Mouse (Mus musculus) kidney, embryonic 14.5 days (tissue): Measurements from ENCODE around the gene Rpf2. TPM values are rescaled to one million over a fixed set of nuclear protein-coding genes. Genes with fewer than 3 reads are reported as not detected.

ENCODE experiments used
- ATAC-seq: fragments of 200-750 bp; cut with Nextera tagmentation; 2 replicates; pipeline ENCODE4 v1.8.0; 2017; ENCODE audit warnings: moderate number of reproducible peaks, mild to moderate bottlenecking, moderate TSS enrichment, moderate library complexity; ENCODE audit not compliant: low FRiP score, low TSS enrichment
- H3K27ac ChIP-seq: fragments of 300-500 bp; sonication (generic); 2 replicates; pipeline ENCODE4 v1.5.1; 2014; ENCODE audit warnings: low read depth, mild to moderate bottlenecking, low read length, moderate library complexity, mixed read lengths
- H3K27me3 ChIP-seq: fragments of 300-500 bp; sonication (generic); 2 replicates; pipeline ENCODE4 v1.6.1; 2014; ENCODE audit warnings: mild to moderate bottlenecking, low read length; ENCODE audit not compliant: control insufficient read depth, insufficient read depth
- H3K36me3 ChIP-seq: fragments of 300-500 bp; sonication (generic); 2 replicates; pipeline ENCODE4 v1.6.1; 2014; ENCODE audit warnings: low read length, mixed read lengths; ENCODE audit not compliant: control insufficient read depth, insufficient read depth
- H3K4me1 ChIP-seq: fragments of 300-500 bp; sonication (generic); 2 replicates; pipeline ENCODE4 v1.6.1; 2014; ENCODE audit warnings: low read length, mixed read lengths; ENCODE audit not compliant: control insufficient read depth, insufficient read depth
- H3K4me2 ChIP-seq: fragments of 300-500 bp; sonication (generic); replicated peaks from 2 replicates; pipeline ENCODE4 v1.6.1; 2014; ENCODE audit warnings: low read depth, mild to moderate bottlenecking, low read length
- H3K4me3 ChIP-seq: fragments of 300-500 bp; sonication (generic); 2 replicates; pipeline ENCODE4 v1.5.1; 2014; ENCODE audit warnings: mild to moderate bottlenecking, low read length
- H3K9ac ChIP-seq: fragments of 300-500 bp; sonication (generic); 2 replicates; pipeline ENCODE4 v1.6.1; 2014; ENCODE audit warnings: low read depth, mild to moderate bottlenecking, low read length, moderate library complexity
- H3K9me3 ChIP-seq: fragments of 300-500 bp; sonication (generic); 2 replicates; pipeline ENCODE4 v1.6.1; 2016; ENCODE audit warnings: low read length; ENCODE audit not compliant: control insufficient read depth
- WGBS: fragments of 180-500 bp; shearing (Covaris S2); extraction: QIAGEN DNeasy Blood & Tissue Kit; methylation state at CpG from one replicate; pipeline ENCODE4 v1.1.7; 2014; 5-methylcytosine and 5-hydroxymethylcytosine counted together
- polyA plus RNA-seq: library from polyadenylated mRNA; unstranded; fragments of >200 nt; fragmentation: Nextera tagmentation; extraction: Ambion mirVana; gene quantifications from 2 replicates; pipeline ENCODE4 v1.2.1, GENCODE M21; 2014

The Rpf2 gene
- polyA plus RNA-seq, 1 experiment from 2014 or later = 82.7 TPM

DNA sequence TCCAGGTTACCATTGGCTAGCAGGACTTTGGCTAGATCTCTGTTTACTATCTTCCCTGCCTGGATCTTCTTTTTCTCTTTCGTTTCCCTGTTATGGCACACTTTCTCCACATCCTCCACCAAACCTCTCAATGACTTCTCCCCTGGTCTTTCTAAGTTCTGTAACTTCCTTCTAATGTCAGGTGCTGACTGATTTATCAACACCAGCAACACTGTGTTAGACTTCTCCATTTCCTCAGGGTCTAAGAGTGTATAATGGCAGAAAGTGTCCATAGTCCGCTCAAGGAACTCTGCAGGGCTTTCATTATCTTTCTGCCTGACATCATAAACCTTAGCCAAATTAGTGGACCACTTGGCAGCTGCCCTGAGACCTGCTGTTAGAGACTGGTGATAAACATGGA, 57.1 kb downstream of the Rpf2 start:
- 95% methylated on average over 2 of the region's 2 CpGs for WGBS
- H3K27me3 ChIP-seq = no peaks in the 10 kb centered on the region
- H3K4me1 ChIP-seq = peaks cover 6% of the 10 kb centered on the region; the same call in 1 of the 2 replicates
- H3K9ac ChIP-seq = no peak overlapping the region
- H3K27ac ChIP-seq = no peak overlapping the region
- H3K9me3 ChIP-seq = no peaks in the 10 kb centered on the region
- H3K4me2 ChIP-seq = no peak overlapping the region
- no peaks in the 10 kb centered on the region for H3K36me3 ChIP-seq
- no peak overlapping the region for H3K4me3 ChIP-seq
- no peak for ATAC-seq

GRCm38 (mm10) chr10:40188831-40189230, 58.0 kb downstream of the Rpf2 start:
- no peak for ATAC-seq
- Histone ChIP-seq H3K27ac (no peak overlapping the region), H3K4me3 (no peak overlapping the region), H3K4me2 (no peak overlapping the region), H3K4me1 (peaks cover 6% of the 10 kb centered on the region; the same call in 1 of the 2 replicates), H3K36me3 (no peaks in the 10 kb centered on the region), H3K27me3 (no peaks in the 10 kb centered on the region), H3K9ac (no peak overlapping the region), H3K9me3 (no peaks in the 10 kb centered on the region)
- 62% methylated on average over 3 of the region's 3 CpGs for WGBS

- Histone ChIP-seq H3K4me1 (no peaks in the 10 kb centered on the region), H3K27ac (no peak overlapping the region), H3K4me3 (no peak overlapping the region), H3K9me3 (no peaks in the 10 kb centered on the region), H3K36me3 (no peaks in the 10 kb centered on the region), H3K27me3 (no peaks in the 10 kb centered on the region), H3K9ac (no peak overlapping the region), H3K4me2 (no peak overlapping the region)
- no peak for ATAC-seq
Measured at GRCm38 (mm10) chr10:40185956-40186355, 60.9 kb downstream of the Rpf2 start.

GRCm38 (mm10) chr10:40180011-40180410, 66.8 kb downstream of the Rpf2 start:
- H3K4me3 ChIP-seq = no peak overlapping the region

GRCm38 (mm10) chr10:40179142-40179541, 67.7 kb downstream of the Rpf2 start:
- Histone ChIP-seq H3K27ac (no peak overlapping the region), H3K9me3 (no peaks in the 10 kb centered on the region), H3K4me2 (no peak overlapping the region), H3K27me3 (no peaks in the 10 kb centered on the region), H3K36me3 (no peaks in the 10 kb centered on the region), H3K9ac (no peak overlapping the region), H3K4me1 (0 out of 2 replicates have a peak, but pooled peaks cover 3% of the 10 kb centered on the region), H3K4me3 (no peak overlapping the region)
- ATAC-seq = no peak
- WGBS = 97% methylated on average over 5 of the region's 5 CpGs

More at GRCm38 (mm10) chr10:40180011-40180410, 66.8 kb downstream of the Rpf2 start:
- H3K36me3 ChIP-seq = no peaks in the 10 kb centered on the region
- no peak overlapping the region for H3K9ac ChIP-seq
- H3K27me3 ChIP-seq = no peaks in the 10 kb centered on the region
- no peaks in the 10 kb centered on the region for H3K9me3 ChIP-seq
- no peak overlapping the region for H3K27ac ChIP-seq
- 77% methylated on average over 2 of the region's 2 CpGs for WGBS
- ATAC-seq = no peak
- H3K4me2 ChIP-seq = no peak overlapping the region
- H3K4me1 ChIP-seq = 0 out of 2 replicates have a peak, but pooled peaks cover 3% of the 10 kb centered on the region

GRCm38 (mm10) chr10:40177323-40177962, 69.4 kb downstream of the Rpf2 start:
- H3K9ac ChIP-seq = no peak overlapping the region
- no peaks in the 10 kb centered on the region for H3K36me3 ChIP-seq
- 54% methylated on average over 6 of the region's 6 CpGs for WGBS
- no peak overlapping the region for H3K27ac ChIP-seq
- H3K9me3 ChIP-seq = no peaks in the 10 kb centered on the region
- H3K4me2 ChIP-seq = no peak overlapping the region
- 0 out of 2 replicates have a peak, but pooled peaks cover 3% of the 10 kb centered on the region for H3K4me1 ChIP-seq
- no peaks in the 10 kb centered on the region for H3K27me3 ChIP-seq
- no peak overlapping the region for H3K4me3 ChIP-seq
- ATAC-seq = no peak

Other genes with a start within 250 kb of the Rpf2 start
- 0.40 and 1.5 TPM in 2 replicates for gene Mfsd4b1, start 221.8 kb downstream of the Rpf2 start, polyA plus RNA-seq
- gene Slc16a10, start 104.8 kb downstream of the Rpf2 start, polyA plus RNA-seq = 4.2 and 9.2 TPM in 2 replicates
- 147 and 190 TPM in 2 replicates for gene Gtf3c6, start 11.1 kb upstream of the Rpf2 start, polyA plus RNA-seq
- gene Amd1, start 55.1 kb upstream of the Rpf2 start, polyA plus RNA-seq = 78.8 and 80.9 TPM in 2 replicates
- 6.7 and 10.8 TPM in 2 replicates for gene Cdk19, start 92.5 kb upstream of the Rpf2 start, polyA plus RNA-seq